Mouse (Mus musculus) myocyte (in vitro differentiated cells): ENCODE data around the gene Syt7.

ENCODE experiments used
- CEBPB ChIP-seq: IDR thresholded peaks from 2 replicates; pipeline ENCODE4 v1.6.1; 2011; ENCODE audit warnings: mild to moderate bottlenecking, moderate library complexity; ENCODE audit not compliant: poor library complexity, insufficient read depth, severe bottlenecking
- MYOG ChIP-seq, 3 experiments: IDR thresholded peaks; one replicate each; pipeline ENCODE4 v1.6.1; 2011; ENCODE audit warnings: control low read depth in 2 of 3, low read depth in 2 of 3, mild to moderate bottlenecking in 2 of 3; ENCODE audit not compliant: insufficient read length in 2 of 3, control insufficient read depth in 1 of 3, insufficient read depth in 1 of 3
- POLR2A ChIP-seq: IDR thresholded peaks from one replicate; pipeline ENCODE4 v1.6.1; 2011; ENCODE audit warnings: low read depth, mild to moderate bottlenecking, control low read depth, moderate library complexity; ENCODE audit not compliant: insufficient read length
- POLR2AphosphoS2 ChIP-seq: IDR thresholded peaks from one replicate; pipeline ENCODE4 v1.6.1; 2011; ENCODE audit warnings: low read depth, control low read depth; ENCODE audit not compliant: insufficient read length
- REST ChIP-seq: IDR thresholded peaks from one replicate; pipeline ENCODE4 v1.6.1; 2011; ENCODE audit warnings: mild to moderate bottlenecking, control low read depth, moderate library complexity; ENCODE audit not compliant: insufficient read depth, insufficient read length
- SRF ChIP-seq: IDR thresholded peaks from one replicate; pipeline ENCODE4 v1.6.1; 2011; ENCODE audit warnings: low read depth; ENCODE audit not compliant: control insufficient read depth, insufficient read length
- TCF12 ChIP-seq: IDR thresholded peaks from one replicate; pipeline ENCODE4 v1.6.1; 2011; ENCODE audit warnings: mild to moderate bottlenecking, control low read depth; ENCODE audit not compliant: poor library complexity, insufficient read depth, severe bottlenecking
- TCF3 ChIP-seq: IDR thresholded peaks from one replicate; pipeline ENCODE4 v1.6.1; 2011; ENCODE audit warnings: low read depth, control low read depth; ENCODE audit not compliant: insufficient read length
- USF1 ChIP-seq: IDR thresholded peaks from one replicate; pipeline ENCODE4 v1.6.1; 2011; ENCODE audit warnings: low read depth, mild to moderate bottlenecking, control low read depth, moderate library complexity

DNA sequence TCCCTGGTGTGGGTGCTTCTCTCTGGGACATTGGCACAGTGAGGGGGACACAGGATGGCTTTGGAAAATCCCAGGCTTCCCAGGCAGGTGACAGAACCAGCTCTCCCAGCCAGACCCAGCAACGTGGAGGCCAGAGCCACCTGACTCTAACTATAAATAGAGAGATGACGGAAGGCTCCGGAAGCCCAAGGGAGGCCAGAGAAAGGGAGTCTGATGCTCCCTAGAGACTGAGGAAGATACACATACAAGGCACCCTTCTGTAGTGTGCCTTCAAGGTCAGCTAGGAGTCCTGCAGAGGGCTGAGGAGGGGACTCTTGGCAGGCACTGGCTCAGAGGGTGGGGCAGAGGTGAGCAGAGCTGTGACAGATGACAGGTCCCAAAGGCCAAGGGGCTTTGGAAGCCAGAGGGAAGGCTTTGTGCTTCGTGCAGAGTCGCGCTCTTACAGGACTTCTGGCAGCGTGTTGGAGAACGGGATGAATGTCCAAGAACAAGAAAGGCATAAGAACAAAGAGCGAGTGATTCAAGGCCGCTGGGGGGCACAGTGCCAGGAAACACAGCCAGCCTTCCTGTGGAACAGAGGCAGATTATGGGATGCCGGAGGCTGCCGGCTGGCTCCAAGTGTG lies 47.0 kb upstream of the Syt7 start:
- TF ChIP-seq POLR2AphosphoS2 (no peak), POLR2A (no peak), SRF (no peak), MYOG (IDR thresholded peaks at IDR 0.05; ENCODE audit: control insufficient read depth in 1 of 3, insufficient read depth in 1 of 3, insufficient read length in 2 of 3, low read depth in 2 of 3) (no peak), USF1 (no peak), TCF12 (no peak), CEBPB (no peak), TCF3 (no peak), REST (no peak)
